Mouse (Mus musculus) bone marrow macrophage, adult 2 months (primary cell): Measurements from ENCODE around the gene 9930022D16Rik.

ENCODE experiments used
- CTCF ChIP-seq: IDR thresholded peaks from 2 replicates; pipeline ENCODE4 v1.5.1; 2012; ENCODE audit warnings: low read depth, mild to moderate bottlenecking, low read length, moderate library complexity
- POLR2A ChIP-seq: IDR thresholded peaks from 2 replicates; pipeline ENCODE4 v1.6.1; 2012; ENCODE audit warnings: mild to moderate bottlenecking, low read depth, low read length, borderline replicate concordance

- no peak for TF ChIP-seq CTCF
- TF ChIP-seq POLR2A = no peak
Measured at GRCm38 (mm10) chr11:109466987-109467386, 53.3 kb downstream of the 9930022D16Rik start.
